Mouse (Mus musculus): Measurements from ENCODE around the gene Mlana.

- TF ChIP-seq POLR2A (IDR thresholded peaks at IDR 0.05; ENCODE audit: insufficient read depth, low read depth, low read length), result no peak
- no peak for TF ChIP-seq CTCF (IDR thresholded peaks at IDR 0.05; ENCODE audit: insufficient read depth, low read depth, low read length)
Observed at GRCm38 (mm10) chr19:29656620-29657019, 41.0 kb upstream of the Mlana start.
